Mouse (Mus musculus) stomach, postnatal 0 days (tissue): Measurements from ENCODE around the gene Spsb1. TPM values are rescaled to one million over a fixed set of nuclear protein-coding genes. Genes with fewer than 3 reads are reported as not detected.
A peak's percentile ranks its signal among the peaks of the same experiment; 100 is the strongest.

Experiments
- ATAC-seq: fragments of 200-750 bp; cut with Nextera tagmentation; 2 replicates; pipeline ENCODE4 v1.8.0; 2017; ENCODE audit not compliant: low FRiP score, low TSS enrichment
- DNase-seq: peaks from one replicate; pipeline ENCODE4 v3.0.0-alpha.2; 2016; ENCODE audit warnings: low spot score
- H3K27ac ChIP-seq: fragments of 300-500 bp; sonication (generic); replicated peaks from 2 replicates; pipeline ENCODE4 v1.5.1; 2014; ENCODE audit warnings: mild to moderate bottlenecking, control low read depth
- H3K27me3 ChIP-seq: fragments of 300-500 bp; sonication (generic); 2 replicates; pipeline ENCODE4 v1.6.1; 2014; ENCODE audit warnings: low read length; ENCODE audit not compliant: control insufficient read depth, insufficient read depth
- H3K36me3 ChIP-seq: fragments of 300-500 bp; sonication (generic); 2 replicates; pipeline ENCODE4 v1.6.1; 2014; ENCODE audit warnings: low read length, mixed read lengths; ENCODE audit not compliant: control insufficient read depth, insufficient read depth
- H3K4me1 ChIP-seq: fragments of 300-500 bp; sonication (generic); replicated peaks from 2 replicates; pipeline ENCODE4 v1.6.1; 2014; ENCODE audit warnings: antibody characterized with exemption; ENCODE audit not compliant: control insufficient read depth, insufficient read depth
- H3K4me2 ChIP-seq: fragments of 300-500 bp; sonication (generic); replicated peaks from 2 replicates; pipeline ENCODE4 v1.6.1; 2014; ENCODE audit warnings: low read depth, mild to moderate bottlenecking, control low read depth, moderate library complexity
- H3K4me3 ChIP-seq: fragments of 300-500 bp; sonication (generic); 2 replicates; pipeline ENCODE4 v1.5.1; 2014; ENCODE audit warnings: low read depth, low read length, control low read depth
- H3K9ac ChIP-seq: fragments of 300-500 bp; sonication (generic); 2 replicates; pipeline ENCODE4 v1.6.1; 2014; ENCODE audit warnings: mild to moderate bottlenecking, low read length, control low read depth, mixed read lengths
- H3K9me3 ChIP-seq: fragments of 300-500 bp; sonication (generic); 2 replicates; pipeline ENCODE4 v1.6.1; 2016; ENCODE audit warnings: low read length; ENCODE audit not compliant: control insufficient read depth
- CTCF ChIP-seq: IDR thresholded peaks from 2 replicates; pipeline ENCODE4 v1.5.1; 2016; ENCODE audit warnings: antibody characterized with exemption, low read depth, mild to moderate bottlenecking, moderate library complexity
- EP300 ChIP-seq: optimal IDR thresholded peaks from 2 replicates; pipeline ENCODE3; 2016; ENCODE audit warnings: antibody characterized with exemption
- WGBS: fragments of 180-500 bp; shearing (Covaris S2); extraction: QIAGEN DNeasy Blood & Tissue Kit; methylation state at CpG from one replicate; pipeline ENCODE4 v1.1.7; 2014; 5-methylcytosine and 5-hydroxymethylcytosine counted together
- polyA plus RNA-seq: library from polyadenylated mRNA; unstranded; fragments of >200 nt; fragmentation: Nextera tagmentation; extraction: Ambion mirVana; gene quantifications from 2 replicates; pipeline ENCODE4 v1.2.1, GENCODE M21; 2015

Gene Spsb1
- polyA plus RNA-seq, 1 experiment from 2014 or later, result 13.1 TPM

DNA sequence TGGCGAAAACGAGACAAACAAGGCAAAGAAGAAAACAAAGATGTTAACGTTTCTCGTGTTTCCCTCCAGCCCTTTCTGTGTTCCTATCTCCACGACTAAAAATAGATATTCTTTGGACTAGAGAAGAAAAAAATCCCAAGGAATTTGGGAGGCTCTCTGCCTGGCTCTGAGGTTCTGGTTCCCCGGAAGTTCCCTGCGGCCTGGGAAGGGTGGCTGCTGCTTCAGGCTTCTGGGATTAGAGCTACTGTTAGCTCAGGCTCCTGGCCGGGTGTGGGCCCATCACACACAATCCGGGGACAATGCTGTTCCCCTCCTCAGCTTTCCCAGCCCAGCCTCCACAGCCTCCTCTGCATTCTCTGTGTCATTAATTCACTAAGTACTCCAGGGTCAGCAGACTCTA is 86.8 kb downstream of the Spsb1 start:
- Histone ChIP-seq H3K9me3 (no peaks in the 10 kb centered on the region), H3K4me1 (no peaks in the 10 kb centered on the region), H3K4me3 (no peak overlapping the region), H3K9ac (no peak overlapping the region), H3K4me2 (no peak overlapping the region), H3K36me3 (no peaks in the 10 kb centered on the region), H3K27ac (peak overlapping the region; percentile 70), H3K27me3 (no peaks in the 10 kb centered on the region)
- TF ChIP-seq CTCF (no peak), EP300 (no peak)
- WGBS, result 41% methylated on average over 9 of the region's 9 CpGs
- DNase-seq (no peak), ATAC-seq (no peak)

DNA sequence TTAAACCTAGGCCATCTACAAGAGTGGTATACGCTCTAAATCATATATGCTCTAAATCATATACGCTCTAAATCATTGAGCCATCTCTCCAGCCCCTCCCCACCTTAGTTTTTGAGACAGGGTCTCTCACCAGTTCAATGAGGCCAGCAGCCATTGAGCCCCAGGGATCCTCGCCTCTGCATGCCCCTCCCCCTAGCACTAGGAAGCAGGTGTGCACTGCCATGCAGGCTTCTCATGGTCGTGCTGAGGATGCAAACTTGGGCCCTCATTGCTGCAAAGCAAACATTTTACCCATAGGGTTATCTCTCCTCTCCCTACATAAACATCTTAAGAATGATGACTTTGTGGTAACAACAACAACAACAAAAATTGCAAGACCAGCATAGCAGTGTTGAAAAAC is 87.5 kb downstream of the Spsb1 start:
- H3K27ac ChIP-seq, result no peak overlapping the region
- H3K9ac ChIP-seq, result no peak overlapping the region
- H3K4me3 ChIP-seq, result no peak overlapping the region
- H3K4me1 ChIP-seq, result no peaks in the 10 kb centered on the region
- 78% methylated on average over 4 of the region's 4 CpGs for WGBS
- H3K27me3 ChIP-seq, result no peaks in the 10 kb centered on the region
- H3K36me3 ChIP-seq, result no peaks in the 10 kb centered on the region
- TF ChIP-seq EP300 (no peak), CTCF (no peak)
- ATAC-seq (no peak), DNase-seq (no peak)
- no peak overlapping the region for H3K4me2 ChIP-seq
- H3K9me3 ChIP-seq, result no peaks in the 10 kb centered on the region

DNA sequence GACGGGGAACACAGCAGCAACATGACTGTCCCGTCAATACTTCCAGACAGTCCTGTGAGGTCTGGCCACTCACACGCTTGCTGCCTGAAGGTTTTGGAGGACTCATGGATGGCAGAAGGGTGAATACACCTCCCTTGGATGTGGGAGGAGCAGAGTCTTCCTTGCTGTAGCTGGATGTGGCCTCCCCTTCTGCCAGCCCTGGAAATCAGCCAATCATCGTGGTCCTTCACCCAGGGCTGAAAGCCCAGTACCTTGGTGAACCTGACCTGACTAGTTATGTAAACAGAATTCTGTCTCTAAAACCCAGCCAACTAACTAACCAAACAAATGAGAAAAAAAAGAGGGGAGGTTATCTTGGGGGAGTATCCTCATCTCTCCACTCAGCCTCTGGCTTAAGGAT is 90.4 kb downstream of the Spsb1 start:
- no peaks in the 10 kb centered on the region for H3K9me3 ChIP-seq
- no peaks in the 10 kb centered on the region for H3K27me3 ChIP-seq
- WGBS, result 63% methylated on average over 4 of the region's 4 CpGs
- H3K4me2 ChIP-seq, result no peak overlapping the region
- H3K9ac ChIP-seq, result no peak overlapping the region
- TF ChIP-seq EP300 (no peak), CTCF (no peak)
- no peak for ATAC-seq
- no peak overlapping the region for H3K4me3 ChIP-seq
- no peak overlapping the region for H3K27ac ChIP-seq
- DNase-seq, result no peak
- H3K36me3 ChIP-seq, result no peaks in the 10 kb centered on the region
- H3K4me1 ChIP-seq, result no peaks in the 10 kb centered on the region

DNA sequence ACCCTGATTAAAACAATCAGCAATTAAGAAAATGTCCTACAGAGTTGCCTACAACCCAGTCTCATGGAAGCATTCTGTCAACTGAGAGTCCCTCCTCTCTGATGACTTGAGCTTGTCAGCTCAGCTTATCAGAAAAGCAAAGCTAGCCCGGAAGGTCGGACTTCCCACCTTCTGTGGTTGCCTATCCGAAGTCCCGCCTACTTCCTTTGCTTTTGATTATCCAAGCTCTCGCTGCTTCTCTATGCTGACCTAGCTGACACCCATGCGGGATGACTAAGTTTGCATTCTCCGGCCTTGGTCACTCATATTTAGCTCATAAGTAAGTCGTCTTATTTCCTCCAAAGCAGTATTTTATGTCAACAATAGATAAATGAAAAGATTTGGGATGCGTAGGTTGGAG is 91.3 kb downstream of the Spsb1 start:
- no peaks in the 10 kb centered on the region for H3K27me3 ChIP-seq
- no peak overlapping the region for H3K27ac ChIP-seq
- no peaks in the 10 kb centered on the region for H3K36me3 ChIP-seq
- H3K9me3 ChIP-seq, result no peaks in the 10 kb centered on the region
- H3K4me2 ChIP-seq, result no peak overlapping the region
- TF ChIP-seq EP300 (no peak), CTCF (no peak)
- no peaks in the 10 kb centered on the region for H3K4me1 ChIP-seq
- ATAC-seq (no peak), DNase-seq (no peak)
- H3K9ac ChIP-seq, result no peak overlapping the region
- WGBS, result 72% methylated on average over 9 of the region's 9 CpGs
- no peak overlapping the region for H3K4me3 ChIP-seq

DNA sequence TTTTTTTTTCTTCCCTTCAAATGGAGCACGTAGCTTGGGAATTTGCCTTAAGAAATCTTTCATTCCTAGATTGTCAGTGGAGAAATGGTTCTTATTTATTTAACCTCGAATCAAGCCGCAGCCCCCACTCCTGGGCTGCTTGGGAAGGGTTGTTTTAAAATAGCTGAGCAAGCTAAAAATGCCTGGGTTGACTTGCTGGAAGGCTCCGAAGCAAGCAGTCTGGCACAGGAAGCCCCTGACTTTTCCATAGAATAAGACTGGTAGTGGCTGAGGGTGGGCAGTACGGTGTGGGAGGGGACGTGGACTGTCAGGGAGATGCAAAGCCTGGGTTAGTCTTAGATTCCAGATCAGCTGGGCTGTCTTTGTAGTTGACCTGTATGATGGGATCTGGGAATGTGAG is 94.5 kb downstream of the Spsb1 start:
- H3K4me2 ChIP-seq, result no peak overlapping the region
- no peak for TF ChIP-seq CTCF
- no peak for TF ChIP-seq EP300
- H3K4me3 ChIP-seq, result no peak overlapping the region
- no peaks in the 10 kb centered on the region for H3K9me3 ChIP-seq
- WGBS, result 51% methylated on average over 6 of the region's 6 CpGs
- ATAC-seq, result no peak
- no peak overlapping the region for H3K9ac ChIP-seq
- H3K36me3 ChIP-seq, result no peaks in the 10 kb centered on the region
- DNase-seq, result no peak
- no peaks in the 10 kb centered on the region for H3K27me3 ChIP-seq
- H3K27ac ChIP-seq, result no peak overlapping the region
- no peaks in the 10 kb centered on the region for H3K4me1 ChIP-seq

DNA sequence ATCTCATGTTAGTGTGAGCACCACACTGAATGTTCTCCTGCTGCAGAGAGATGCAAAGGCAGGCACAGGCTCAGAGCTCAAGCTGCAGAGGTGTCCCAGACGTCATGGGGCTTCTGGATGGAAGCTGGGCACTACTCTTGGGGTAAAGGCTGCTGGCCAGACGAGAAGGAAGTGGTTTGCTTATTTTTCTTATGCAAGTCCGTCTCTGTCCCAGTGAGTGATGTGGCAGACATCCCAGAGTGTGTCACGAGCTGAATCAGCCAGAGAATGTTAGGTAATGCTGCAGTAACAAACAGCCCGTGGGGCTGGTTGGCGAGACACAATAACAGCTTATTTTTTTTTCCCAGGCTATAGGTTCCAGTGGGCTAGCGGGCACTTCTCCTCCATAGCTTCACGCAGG is 96.3 kb downstream of the Spsb1 start:
- DNase-seq, result no peak
- Histone ChIP-seq H3K4me3 (no peak overlapping the region), H3K36me3 (no peaks in the 10 kb centered on the region), H3K4me1 (no peaks in the 10 kb centered on the region), H3K9me3 (no peaks in the 10 kb centered on the region), H3K27ac (no peak overlapping the region), H3K9ac (no peak overlapping the region), H3K4me2 (no peak overlapping the region), H3K27me3 (no peaks in the 10 kb centered on the region)
- no peak for ATAC-seq
- WGBS, result 56% methylated on average over 8 of the region's 8 CpGs
- TF ChIP-seq EP300 (no peak), CTCF (no peak)
